ENCODE assay signal across 11 mouse cellular contexts in genomic region chr7:145205363-145205902, GRCm38 (mm10). TPM values are rescaled to one million over a fixed set of nuclear protein-coding genes. Genes with fewer than 3 reads are reported as not detected.
DNase-seq lines count a peak whose midpoint lies in the region; ATAC-seq lines count a peak whose summit lies in the region.
"Had no signal": no experiment of that assay in that cellular context is flagged by ENCODE, and none has a peak within 500 bp of the region (broad histone marks: within the 10 kb centered on the region; RNA-seq: fewer than 3 reads in every experiment).

No protein-coding gene starts in this region.

- no peak overlapping the region for H3K4me3 ChIP-seq in heart, embryonic 16.5 days (ENCODE audit: low read length)
- H3K4me3 ChIP-seq in embryonic facial prominence, embryonic 14.5 days (ENCODE audit: low read depth, low read length), result no peak overlapping the region
- no peak overlapping the region for H3K4me3 ChIP-seq in intestine, embryonic 15.5 days (replicated peaks)
- no peak overlapping the region for H3K4me3 ChIP-seq in neural tube, embryonic 11.5 days (ENCODE audit: low read depth, low read length)

- H3K4me1 ChIP-seq in heart, embryonic 16.5 days (ENCODE audit: control insufficient read depth, insufficient read depth, low read length), result peaks cover 17% of the 10 kb centered on the region
- H3K4me1 ChIP-seq in embryonic facial prominence, embryonic 14.5 days (ENCODE audit: control insufficient read depth, insufficient read depth, low read length), result peaks cover 20% of the 10 kb centered on the region
- H3K4me1 ChIP-seq in intestine, embryonic 15.5 days (replicated peaks), result peaks cover 20% of the 10 kb centered on the region
- H3K4me1 ChIP-seq in neural tube, embryonic 11.5 days (ENCODE audit: control insufficient read depth, insufficient read depth, low read length), result peaks cover 23% of the 10 kb centered on the region

- no peak for DNase-seq in heart, postnatal 36 days
- DNase-seq in embryonic facial prominence, embryonic 14.5 days (ENCODE audit: low spot score), result no peak
- DNase-seq in neural tube, embryonic 11.5 days (ENCODE audit: low spot score), result no peak
- DNase-seq in spleen, adult 12 weeks (ENCODE audit: low spot score), result no peak
- no peak for DNase-seq in right cerebral cortex, postnatal 4 days
- DNase-seq in thymus, postnatal 4 days, result no peak
- DNase-seq: thymus, postnatal 36 days had no signal

- WGBS in heart, embryonic 16.5 days, result 82% methylated on average over 4 of the region's 4 CpGs
- WGBS in embryonic facial prominence, embryonic 14.5 days, result 81% methylated on average over 4 of the region's 4 CpGs
- WGBS in intestine, embryonic 15.5 days, result 81% methylated on average over 4 of the region's 4 CpGs
- WGBS in neural tube, embryonic 11.5 days, result 79% methylated on average over 4 of the region's 4 CpGs

- no peaks in the 10 kb centered on the region for H3K36me3 ChIP-seq in heart, embryonic 16.5 days (ENCODE audit: control insufficient read depth, insufficient read depth)
- no peaks in the 10 kb centered on the region for H3K36me3 ChIP-seq in embryonic facial prominence, embryonic 14.5 days (ENCODE audit: control insufficient read depth, insufficient read depth, low read length)
- H3K36me3 ChIP-seq in intestine, embryonic 15.5 days, result no peaks in the 10 kb centered on the region
- H3K36me3 ChIP-seq in neural tube, embryonic 11.5 days (ENCODE audit: control insufficient read depth, insufficient read depth, low read length), result no peaks in the 10 kb centered on the region

- H3K4me2 ChIP-seq in heart, embryonic 16.5 days (ENCODE audit: low read depth, low read length), result no peak overlapping the region
- no peak overlapping the region for H3K4me2 ChIP-seq in embryonic facial prominence, embryonic 14.5 days (ENCODE audit: low read depth, low read length)
- H3K4me2 ChIP-seq in intestine, embryonic 15.5 days (replicated peaks), result peak overlapping the region; percentile 68
- H3K4me2 ChIP-seq in neural tube, embryonic 11.5 days (ENCODE audit: low read depth), result no peak overlapping the region

- H3K9ac ChIP-seq in heart, embryonic 16.5 days (ENCODE audit: low read length), result peak overlapping the region; percentile 80
- peak overlapping the region; percentile 69; the same call in 1 of the 2 replicates for H3K9ac ChIP-seq in embryonic facial prominence, embryonic 14.5 days (ENCODE audit: low read depth, low read length)
- H3K9ac ChIP-seq in intestine, embryonic 15.5 days, result no peak overlapping the region
- peak overlapping the region; percentile 69 for H3K9ac ChIP-seq in neural tube, embryonic 11.5 days (ENCODE audit: low read length)

- intact Hi-C loops in heart, postnatal 36 days (cut with DNase I), result loop anchor here (10.0 kb wide), 1 partner anchor 91 kb away; no protein-coding TSS in a partner anchor

- peak overlapping the region; percentile 86 for H3K27ac ChIP-seq in heart, embryonic 16.5 days (ENCODE audit: low read length)
- H3K27ac ChIP-seq in embryonic facial prominence, embryonic 14.5 days (replicated peaks; ENCODE audit: low read depth, low read length), result peak overlapping the region; percentile 88
- H3K27ac ChIP-seq in intestine, embryonic 15.5 days, result peak overlapping the region; percentile 96
- peak overlapping the region; percentile 98 for H3K27ac ChIP-seq in neural tube, embryonic 11.5 days (ENCODE audit: low read depth, low read length)

- no peaks in the 10 kb centered on the region for H3K27me3 ChIP-seq in heart, embryonic 16.5 days (ENCODE audit: control insufficient read depth, insufficient read depth, low read length)
- H3K27me3 ChIP-seq in embryonic facial prominence, embryonic 14.5 days (replicated peaks; ENCODE audit: control insufficient read depth, insufficient read depth, low read length), result no peaks in the 10 kb centered on the region
- no peaks in the 10 kb centered on the region for H3K27me3 ChIP-seq in intestine, embryonic 15.5 days (replicated peaks)
- no peaks in the 10 kb centered on the region for H3K27me3 ChIP-seq in neural tube, embryonic 11.5 days (ENCODE audit: control insufficient read depth, insufficient read depth, low read length)

- H3K9me3 ChIP-seq in heart, embryonic 16.5 days (replicated peaks; ENCODE audit: control insufficient read depth, low read length), result peaks cover 7% of the 10 kb centered on the region
- peaks cover 7% of the 10 kb centered on the region; the same call in 1 of the 2 replicates for H3K9me3 ChIP-seq in embryonic facial prominence, embryonic 14.5 days (ENCODE audit: control insufficient read depth, low read length)
- 0 out of 2 replicates have a peak, but pooled peaks cover 3% of the 10 kb centered on the region for H3K9me3 ChIP-seq in intestine, embryonic 15.5 days
- H3K9me3 ChIP-seq in neural tube, embryonic 11.5 days (ENCODE audit: control insufficient read depth, low read length), result no peaks in the 10 kb centered on the region

- ATAC-seq in heart, embryonic 16.5 days (replicated peaks; ENCODE audit: extremely low read depth, insufficient read depth, low FRiP score), result no peak
- no peak for ATAC-seq in embryonic facial prominence, embryonic 14.5 days (ENCODE audit: low read depth)
- no peak for ATAC-seq in intestine, embryonic 15.5 days
- no peak for ATAC-seq in neural tube, embryonic 11.5 days (ENCODE audit: insufficient read depth, low FRiP score, low TSS enrichment)
- ATAC-seq: CD4-positive, CD25-positive, alpha-beta regulatory T cell, adult 4 months had no signal

RNA-seq across cellular contexts. Expression of gene 1810010D01Rik, which starts 2.5 kb away (rescaled TPM):
- 0.34 TPM in 1 of 2 replicates, not detected in the other for polyA plus RNA-seq in heart, embryonic 16.5 days (2015; fragmentation: Nextera tagmentation; extraction: Ambion mirVana)
- not detected for total RNA-seq in heart, postnatal 36 days (2021)
- not detected in 2 replicates for polyA plus RNA-seq in embryonic facial prominence, embryonic 14.5 days (2014; fragmentation: Nextera tagmentation; extraction: Ambion mirVana)
- polyA plus RNA-seq in intestine, embryonic 15.5 days (2015; fragmentation: Nextera tagmentation; extraction: Ambion mirVana), result 0.59 and 1.2 TPM in 2 replicates
- polyA plus RNA-seq in neural tube, embryonic 11.5 days (2014; fragmentation: Nextera tagmentation; extraction: Ambion mirVana), result not detected in 2 replicates
- total RNA-seq: liver, adult 2 months had no signal
- polyA plus RNA-seq: CD4-positive, CD25-positive, alpha-beta regulatory T cell, adult 4 months had no signal
